Mouse (Mus musculus) intestine, embryonic 15.5 days (tissue): ENCODE data around the gene Frzb. TPM values are rescaled to one million over a fixed set of nuclear protein-coding genes. Genes with fewer than 3 reads are reported as not detected.

Experiments
- ATAC-seq: fragments of 200-750 bp; cut with Nextera tagmentation; 2 replicates; pipeline ENCODE4 v1.8.0; 2017; ENCODE audit warnings: moderate TSS enrichment, moderate library complexity
- H3K27ac ChIP-seq: fragments of 300-500 bp; sonication (generic); 2 replicates; pipeline ENCODE4 v1.5.1; 2015; ENCODE audit warnings: mild to moderate bottlenecking, inconsistent platforms
- H3K27me3 ChIP-seq: fragments of 300-500 bp; sonication (generic); replicated peaks from 2 replicates; pipeline ENCODE4 v1.6.1; 2015; ENCODE audit warnings: inconsistent platforms
- H3K36me3 ChIP-seq: fragments of 300-500 bp; sonication (generic); 2 replicates; pipeline ENCODE4 v1.6.1; 2015; ENCODE audit warnings: inconsistent platforms
- H3K4me1 ChIP-seq: fragments of 300-500 bp; sonication (generic); replicated peaks from 2 replicates; pipeline ENCODE4 v1.6.1; 2015; ENCODE audit warnings: inconsistent platforms
- H3K4me2 ChIP-seq: fragments of 300-500 bp; sonication (generic); replicated peaks from 2 replicates; pipeline ENCODE4 v1.6.1; 2015; ENCODE audit warnings: mild to moderate bottlenecking, inconsistent platforms
- H3K4me3 ChIP-seq: fragments of 300-500 bp; sonication (generic); replicated peaks from 2 replicates; pipeline ENCODE4 v1.5.1; 2015; ENCODE audit warnings: inconsistent platforms
- H3K9ac ChIP-seq: fragments of 300-500 bp; sonication (generic); 2 replicates; pipeline ENCODE4 v1.6.1; 2015; ENCODE audit warnings: inconsistent platforms
- H3K9me3 ChIP-seq: fragments of 300-500 bp; sonication (generic); 2 replicates; pipeline ENCODE4 v1.6.1; 2016; ENCODE audit warnings: inconsistent platforms
- WGBS: fragments of 180-500 bp; shearing (Covaris S2); methylation state at CpG from one replicate; pipeline ENCODE4 v1.1.7; 2015; 5-methylcytosine and 5-hydroxymethylcytosine counted together
- polyA plus RNA-seq: library from polyadenylated mRNA; unstranded; fragments of >200 nt; fragmentation: Nextera tagmentation; extraction: Ambion mirVana; gene quantifications from 2 replicates; pipeline ENCODE4 v1.2.1, GENCODE M21; 2015

Gene Frzb
- polyA plus RNA-seq, 1 experiment from 2014 or later, result 2.1 TPM

DNA sequence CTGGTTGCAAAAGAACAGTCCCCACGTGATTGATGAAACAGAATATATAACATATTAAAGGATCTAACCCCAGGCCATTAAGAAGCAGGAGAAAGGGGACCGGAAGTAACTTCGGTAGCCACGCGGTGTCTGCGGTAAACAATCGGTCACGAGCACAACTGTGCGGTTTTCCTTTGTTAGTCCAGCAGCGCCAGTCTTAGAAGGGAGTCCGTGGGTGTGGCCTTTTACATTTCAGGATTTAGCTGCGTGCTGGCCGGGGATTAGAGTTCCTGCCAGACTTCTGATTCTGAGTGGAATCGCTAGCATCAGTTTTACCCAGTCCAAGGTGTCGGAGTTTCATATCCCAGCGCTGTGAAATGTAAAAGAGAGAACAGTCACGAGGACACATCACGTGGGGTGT lies 34.3 kb downstream of the Frzb start:
- 81% methylated on average over 18 of the region's 18 CpGs for WGBS
- Histone ChIP-seq H3K9ac (no peak overlapping the region), H3K27me3 (no peaks in the 10 kb centered on the region), H3K4me3 (no peak overlapping the region), H3K4me2 (no peak overlapping the region), H3K36me3 (no peaks in the 10 kb centered on the region), H3K4me1 (no peaks in the 10 kb centered on the region), H3K27ac (no peak overlapping the region), H3K9me3 (no peaks in the 10 kb centered on the region)
- no peak for ATAC-seq

DNA sequence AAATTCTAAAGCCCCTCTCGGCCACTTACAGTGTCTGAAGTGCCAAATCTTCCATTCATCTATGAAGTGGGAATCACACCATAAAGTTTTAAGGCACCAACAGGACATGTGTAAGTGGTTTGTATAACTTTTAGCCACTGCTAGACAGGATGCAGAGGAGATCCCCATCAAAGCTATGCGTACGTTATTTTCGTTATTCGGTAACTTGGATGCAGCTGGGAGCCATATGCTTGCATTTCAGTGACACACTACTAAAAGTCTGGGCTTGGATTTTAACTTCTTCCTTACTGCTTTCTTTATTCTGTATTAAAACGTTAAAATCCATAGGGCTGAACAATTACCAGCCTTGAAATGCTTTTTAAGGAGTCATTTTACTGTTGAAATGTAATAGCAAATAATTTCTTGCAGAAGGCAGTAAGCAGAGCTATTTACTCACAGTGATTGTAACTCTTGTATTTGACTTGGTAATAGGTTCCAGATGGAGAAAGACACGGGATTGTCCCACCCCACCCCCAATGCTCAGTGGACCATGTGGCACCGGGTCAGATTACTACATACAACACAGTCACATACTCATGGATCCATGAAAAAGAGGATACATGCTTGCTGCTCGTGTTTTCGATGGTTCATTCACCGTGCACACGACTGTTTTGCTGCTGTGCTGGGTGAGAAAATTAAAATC lies 37.4 kb downstream of the Frzb start:
- no peak for ATAC-seq
- no peaks in the 10 kb centered on the region for H3K4me1 ChIP-seq
- H3K9ac ChIP-seq, result no peak overlapping the region
- H3K4me3 ChIP-seq, result no peak overlapping the region
- H3K27ac ChIP-seq, result no peak overlapping the region
- H3K36me3 ChIP-seq, result no peaks in the 10 kb centered on the region
- H3K4me2 ChIP-seq, result no peak overlapping the region
- H3K9me3 ChIP-seq, result no peaks in the 10 kb centered on the region
- WGBS, result 66% methylated on average over 12 of the region's 12 CpGs
- H3K27me3 ChIP-seq, result no peaks in the 10 kb centered on the region

DNA sequence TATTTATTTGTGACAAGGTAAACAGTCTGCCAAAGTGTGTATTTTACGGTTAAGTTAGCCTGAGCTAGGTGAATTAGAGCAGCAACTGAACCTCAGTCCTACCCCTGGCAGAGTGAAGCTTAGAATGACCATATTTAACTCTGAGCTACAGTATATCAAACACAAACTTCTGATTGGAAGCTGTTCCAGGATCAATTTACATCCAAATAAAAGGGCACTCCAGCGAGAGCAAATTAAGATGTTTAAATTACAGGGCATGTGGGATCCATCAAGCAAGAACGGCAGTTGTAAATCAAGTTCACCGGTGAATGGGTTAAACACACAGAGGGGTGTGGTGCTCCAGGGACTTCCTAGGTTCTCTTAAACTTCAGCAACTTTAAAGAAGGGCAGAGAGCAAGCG lies 42.7 kb downstream of the Frzb start:
- Histone ChIP-seq H3K36me3 (no peaks in the 10 kb centered on the region), H3K27ac (no peak overlapping the region), H3K4me1 (no peaks in the 10 kb centered on the region), H3K4me2 (no peak overlapping the region), H3K9me3 (no peaks in the 10 kb centered on the region), H3K9ac (no peak overlapping the region), H3K27me3 (no peaks in the 10 kb centered on the region), H3K4me3 (no peak overlapping the region)
- no peak for ATAC-seq
- 10% methylated on average over 5 of the region's 5 CpGs for WGBS

DNA sequence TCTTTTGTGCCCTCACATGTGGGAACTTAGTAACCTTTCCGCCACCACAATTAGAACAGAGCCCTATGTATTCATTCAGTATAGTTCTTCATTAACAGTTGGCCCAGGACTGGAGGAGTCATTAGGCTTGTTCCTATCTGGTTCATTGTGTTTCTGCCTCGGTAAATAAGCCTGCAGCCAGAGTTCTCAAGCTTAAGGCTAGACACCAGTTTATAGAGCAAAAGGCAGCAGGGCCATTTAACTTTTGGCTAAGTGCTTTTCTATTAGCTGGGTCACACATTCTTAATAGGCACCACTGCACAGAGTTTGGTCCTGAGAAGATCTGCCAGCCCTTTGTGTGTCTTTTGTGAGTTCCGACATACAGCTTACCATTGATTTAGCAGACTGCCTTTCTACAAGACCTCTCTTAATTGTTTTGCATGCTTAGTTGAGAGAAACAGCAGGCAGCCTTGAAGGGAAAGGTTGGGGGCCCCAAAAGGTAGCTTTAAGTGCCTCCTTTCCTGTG lies 48.8 kb downstream of the Frzb start:
- Histone ChIP-seq H3K4me1 (no peaks in the 10 kb centered on the region), H3K4me2 (no peak overlapping the region), H3K27me3 (no peaks in the 10 kb centered on the region), H3K9ac (no peak overlapping the region), H3K4me3 (no peak overlapping the region), H3K9me3 (no peaks in the 10 kb centered on the region), H3K27ac (no peak overlapping the region), H3K36me3 (no peaks in the 10 kb centered on the region)
- 43% methylated on average over 3 of the region's 3 CpGs for WGBS
- no peak for ATAC-seq

DNA sequence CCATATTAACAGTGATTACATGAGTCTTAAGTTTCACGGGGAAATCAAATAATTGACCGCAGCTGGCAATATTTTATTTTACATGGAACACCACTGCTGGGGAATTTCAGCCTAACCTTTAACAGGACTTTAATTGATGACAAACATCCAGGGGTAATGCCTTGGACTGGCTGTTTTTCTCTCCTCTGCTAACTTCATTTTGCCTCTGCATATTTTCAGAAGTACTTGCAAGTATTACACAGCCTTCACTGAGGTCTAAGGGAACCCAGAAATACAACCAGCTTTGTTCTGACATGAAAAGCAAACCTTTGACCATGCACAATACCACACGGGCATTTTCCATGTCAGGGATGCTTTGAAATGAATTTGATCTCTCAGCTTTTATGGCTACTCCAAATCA lies 50.6 kb downstream of the Frzb start:
- H3K4me2 ChIP-seq, result no peak overlapping the region
- no peaks in the 10 kb centered on the region for H3K4me1 ChIP-seq
- no peaks in the 10 kb centered on the region for H3K36me3 ChIP-seq
- no peak overlapping the region for H3K9ac ChIP-seq
- 41% methylated on average over 3 of the region's 3 CpGs for WGBS
- no peaks in the 10 kb centered on the region for H3K9me3 ChIP-seq
- H3K27me3 ChIP-seq, result no peaks in the 10 kb centered on the region
- H3K4me3 ChIP-seq, result no peak overlapping the region
- no peak overlapping the region for H3K27ac ChIP-seq
- ATAC-seq, result no peak

DNA sequence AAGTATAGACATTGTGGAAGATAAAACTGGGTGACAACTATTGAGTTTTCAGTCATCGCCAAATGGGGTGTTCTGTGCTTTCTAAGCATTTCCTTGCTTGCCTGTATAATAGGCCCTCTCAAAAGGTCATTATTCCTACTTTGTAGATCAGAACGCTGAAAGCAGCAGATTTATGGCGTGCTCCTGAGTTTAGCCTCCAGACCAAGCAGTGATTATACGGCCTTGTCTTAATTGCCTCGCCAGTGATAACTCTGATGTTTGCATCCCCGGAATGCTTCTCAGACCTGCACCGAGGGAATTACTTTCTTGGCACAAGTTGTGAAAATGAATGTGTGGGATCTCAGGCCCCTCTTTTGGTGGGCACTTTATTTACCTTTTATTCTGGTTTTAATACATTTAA lies 51.4 kb downstream of the Frzb start:
- no peaks in the 10 kb centered on the region for H3K27me3 ChIP-seq
- no peak overlapping the region for H3K9ac ChIP-seq
- no peaks in the 10 kb centered on the region for H3K9me3 ChIP-seq
- H3K4me3 ChIP-seq, result no peak overlapping the region
- ATAC-seq, result no peak
- 29% methylated on average over 7 of the region's 7 CpGs for WGBS
- H3K27ac ChIP-seq, result no peak overlapping the region
- no peak overlapping the region for H3K4me2 ChIP-seq
- H3K4me1 ChIP-seq, result no peaks in the 10 kb centered on the region
- no peaks in the 10 kb centered on the region for H3K36me3 ChIP-seq

DNA sequence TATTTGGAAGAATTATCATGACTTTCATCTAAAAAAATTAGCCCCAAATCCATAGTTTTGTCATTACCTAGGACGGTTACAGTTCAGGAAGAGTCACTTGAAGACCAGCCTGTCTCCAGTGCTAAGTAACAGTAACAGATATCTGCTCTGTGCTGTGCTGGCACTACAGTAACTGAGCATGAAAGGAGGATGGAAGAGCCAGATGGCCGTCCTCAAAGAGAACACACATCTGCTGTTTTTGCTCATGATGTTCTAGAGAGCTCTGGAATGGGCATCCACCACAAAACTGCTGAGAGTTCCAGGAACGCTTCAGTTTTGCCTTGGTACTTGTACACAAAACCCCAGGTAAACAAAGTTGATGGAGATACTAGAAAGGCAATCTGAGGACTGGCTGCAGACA lies 59.1 kb downstream of the Frzb start:
- H3K9me3 ChIP-seq, result no peaks in the 10 kb centered on the region
- H3K27me3 ChIP-seq, result no peaks in the 10 kb centered on the region
- H3K4me2 ChIP-seq, result no peak overlapping the region
- ATAC-seq, result no peak
- no peak overlapping the region for H3K9ac ChIP-seq
- WGBS, result 50% methylated on average over 3 of the region's 3 CpGs
- 0 out of 2 replicates have a peak, but pooled peaks cover 3% of the 10 kb centered on the region for H3K4me1 ChIP-seq
- no peak overlapping the region for H3K4me3 ChIP-seq
- no peak overlapping the region for H3K27ac ChIP-seq
- no peaks in the 10 kb centered on the region for H3K36me3 ChIP-seq

DNA sequence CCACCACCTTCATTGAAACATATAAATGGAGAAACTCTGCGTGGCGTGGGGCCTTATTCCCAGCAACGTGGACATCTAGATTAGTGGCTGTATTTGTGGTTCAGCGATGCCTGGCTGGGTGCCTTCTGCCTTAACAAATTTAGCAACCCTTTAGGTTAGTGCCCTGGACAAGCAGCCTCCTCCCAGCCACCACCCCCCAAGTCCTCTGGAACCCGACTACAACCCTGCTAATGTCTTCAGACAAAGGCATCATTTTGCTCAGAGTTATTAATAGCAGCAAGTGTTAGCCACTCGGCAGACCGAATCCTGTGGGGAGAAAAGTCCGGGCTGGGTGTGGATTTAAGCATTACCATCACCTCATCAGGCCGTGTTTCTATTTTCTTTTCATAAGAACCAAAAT lies 59.8 kb downstream of the Frzb start:
- Histone ChIP-seq H3K27ac (no peak overlapping the region), H3K4me3 (no peak overlapping the region), H3K9ac (no peak overlapping the region), H3K9me3 (no peaks in the 10 kb centered on the region), H3K27me3 (no peaks in the 10 kb centered on the region), H3K4me1 (0 out of 2 replicates have a peak, but pooled peaks cover 3% of the 10 kb centered on the region), H3K4me2 (no peak overlapping the region), H3K36me3 (no peaks in the 10 kb centered on the region)
- 57% methylated on average over 9 of the region's 9 CpGs for WGBS
- no peak for ATAC-seq

DNA sequence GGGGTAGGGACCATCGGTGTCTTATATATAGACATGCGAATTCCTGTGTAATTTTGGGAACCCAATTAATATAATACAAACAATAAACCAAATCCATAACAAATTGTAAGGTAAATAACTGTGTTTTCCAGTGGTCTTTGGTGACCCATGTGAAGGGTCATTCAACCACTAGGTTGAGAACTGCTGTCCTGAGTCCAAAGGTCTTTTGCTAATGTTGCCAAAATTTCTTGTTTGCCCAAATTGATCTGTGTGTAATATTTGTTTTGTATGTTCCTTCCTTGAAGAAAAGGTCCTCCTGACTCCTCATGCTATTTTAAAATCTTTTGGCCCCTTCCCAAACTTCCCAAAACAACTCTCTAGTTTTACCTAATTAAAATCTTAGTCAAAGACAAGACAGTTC lies 61.2 kb downstream of the Frzb start:
- ATAC-seq, result no peak
- Histone ChIP-seq H3K4me3 (no peak overlapping the region), H3K4me2 (no peak overlapping the region), H3K9ac (no peak overlapping the region), H3K9me3 (no peaks in the 10 kb centered on the region), H3K27ac (no peak overlapping the region), H3K27me3 (no peaks in the 10 kb centered on the region), H3K36me3 (no peaks in the 10 kb centered on the region), H3K4me1 (0 out of 2 replicates have a peak, but pooled peaks cover 3% of the 10 kb centered on the region)
- WGBS, result 95% methylated on average over 2 of the region's 2 CpGs

DNA sequence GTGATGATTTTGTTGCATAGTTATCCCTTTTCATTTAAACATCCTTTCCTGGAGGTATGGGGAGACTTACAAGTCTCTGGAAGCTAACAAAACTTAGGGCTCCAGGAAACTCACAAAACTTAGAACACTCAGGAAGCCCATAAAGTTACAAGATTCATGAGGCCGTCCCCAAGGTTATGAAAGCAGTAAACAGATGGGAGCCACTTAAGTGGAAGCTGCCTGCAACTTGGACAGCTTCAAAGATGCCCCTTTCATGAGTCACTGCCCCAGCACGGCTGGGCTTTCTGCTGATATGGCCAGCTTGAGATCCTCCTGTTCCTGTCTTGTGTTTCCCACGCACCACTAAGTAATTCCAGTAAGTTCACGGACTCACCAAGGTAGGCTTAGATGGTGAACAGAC lies 63.0 kb downstream of the Frzb start:
- H3K27me3 ChIP-seq, result no peaks in the 10 kb centered on the region
- 47% methylated on average over 4 of the region's 4 CpGs for WGBS
- H3K27ac ChIP-seq, result no peak overlapping the region
- 0 out of 2 replicates have a peak, but pooled peaks cover 3% of the 10 kb centered on the region for H3K4me1 ChIP-seq
- no peaks in the 10 kb centered on the region for H3K9me3 ChIP-seq
- no peak for ATAC-seq
- no peak overlapping the region for H3K9ac ChIP-seq
- H3K4me3 ChIP-seq, result no peak overlapping the region
- no peaks in the 10 kb centered on the region for H3K36me3 ChIP-seq
- H3K4me2 ChIP-seq, result no peak overlapping the region

DNA sequence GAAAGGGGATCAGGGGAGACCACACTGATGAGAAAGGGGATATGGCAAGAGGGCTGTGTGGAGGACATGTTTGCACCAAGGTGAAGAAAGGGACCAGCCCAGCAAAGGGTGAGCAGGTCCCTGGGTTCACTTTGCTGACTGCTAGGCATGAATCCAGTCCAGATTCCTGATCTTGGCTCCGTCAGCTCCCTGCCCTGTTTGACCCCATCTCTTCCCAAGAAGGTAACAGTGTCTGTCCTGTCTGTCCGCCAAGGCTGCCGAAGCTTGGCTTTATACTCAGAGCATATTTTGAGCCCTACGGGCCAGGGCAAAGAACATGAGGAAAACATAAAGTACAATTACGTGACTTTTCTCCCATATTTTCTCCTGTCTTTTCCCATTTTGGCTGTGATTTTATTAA lies 67.6 kb downstream of the Frzb start:
- no peak overlapping the region for H3K4me3 ChIP-seq
- H3K4me2 ChIP-seq, result no peak overlapping the region
- H3K9ac ChIP-seq, result no peak overlapping the region
- no peaks in the 10 kb centered on the region for H3K36me3 ChIP-seq
- ATAC-seq, result no peak
- H3K9me3 ChIP-seq, result no peaks in the 10 kb centered on the region
- 90% methylated on average over 5 of the region's 5 CpGs for WGBS
- H3K27me3 ChIP-seq, result no peaks in the 10 kb centered on the region
- H3K4me1 ChIP-seq, result no peaks in the 10 kb centered on the region
- no peak overlapping the region for H3K27ac ChIP-seq

DNA sequence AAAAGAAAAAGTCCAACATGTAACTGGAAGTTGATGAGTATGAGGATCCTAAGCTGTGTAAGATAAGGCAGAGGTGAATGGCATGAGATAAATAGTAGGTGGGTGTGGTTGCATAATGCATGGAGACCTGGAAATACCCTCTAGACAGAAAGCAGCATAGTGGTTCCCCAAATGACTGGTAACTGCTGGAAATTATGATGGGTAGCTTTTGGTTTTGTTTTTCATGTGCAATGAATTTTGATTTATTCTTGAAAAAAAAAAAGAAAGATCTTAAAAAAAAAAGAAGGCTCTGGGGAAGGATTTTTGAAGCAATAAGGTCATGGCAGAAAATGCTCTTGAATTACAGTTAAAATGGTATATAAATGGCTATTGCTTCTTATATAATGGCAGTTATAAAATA lies 72.5 kb downstream of the Frzb start:
- no peak for ATAC-seq
- no peaks in the 10 kb centered on the region for H3K27me3 ChIP-seq

DNA sequence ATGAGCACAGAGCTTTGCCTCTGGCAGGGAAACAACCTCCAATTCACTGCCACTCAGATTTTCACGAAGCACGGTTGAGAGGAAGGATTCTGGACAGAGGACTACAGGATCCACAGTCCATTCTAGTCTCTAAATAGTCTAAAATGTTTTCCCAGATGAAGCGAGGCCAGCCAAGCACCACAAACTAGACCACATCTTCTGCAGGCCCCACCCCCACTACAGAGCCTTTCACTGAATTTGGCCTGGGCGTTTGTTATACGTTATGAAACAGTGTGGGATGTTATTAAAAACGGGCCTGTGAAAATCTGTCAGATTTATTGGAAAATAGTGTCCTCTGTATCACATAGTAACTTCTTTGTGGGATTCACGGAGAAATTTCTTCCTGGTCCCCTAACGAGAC lies 76.0 kb downstream of the Frzb start:
- no peaks in the 10 kb centered on the region for H3K36me3 ChIP-seq
- no peaks in the 10 kb centered on the region for H3K9me3 ChIP-seq
- 81% methylated on average over 8 of the region's 8 CpGs for WGBS
- H3K4me3 ChIP-seq, result no peak overlapping the region
- no peak overlapping the region for H3K27ac ChIP-seq
- H3K4me2 ChIP-seq, result no peak overlapping the region
- no peaks in the 10 kb centered on the region for H3K4me1 ChIP-seq
- H3K27me3 ChIP-seq, result no peaks in the 10 kb centered on the region
- ATAC-seq, result no peak
- no peak overlapping the region for H3K9ac ChIP-seq

More for the DNA sequence above, 72.5 kb downstream of the Frzb start:
- Histone ChIP-seq H3K9me3 (no peaks in the 10 kb centered on the region), H3K4me2 (no peak overlapping the region), H3K9ac (no peak overlapping the region), H3K4me3 (no peak overlapping the region), H3K36me3 (no peaks in the 10 kb centered on the region), H3K27ac (no peak overlapping the region), H3K4me1 (no peaks in the 10 kb centered on the region)
